Mouse (Mus musculus) neural tube, embryonic 15.5 days (tissue): ENCODE results near the gene AC134908.4. TPM values are rescaled to one million over a fixed set of nuclear protein-coding genes. Genes with fewer than 3 reads are reported as not detected.
A peak's percentile ranks its signal among the peaks of the same experiment; 100 is the strongest.
"Not testable (repeated sequence)": the region's sequence is repeated elsewhere in the genome, so short reads cannot be mapped to it uniquely, and the experiment has no call there.

ENCODE experiments used
- ATAC-seq: fragments of 200-750 bp; cut with Nextera tagmentation; 2 replicates; pipeline ENCODE4 v1.8.0; 2017; ENCODE audit warnings: mild to moderate bottlenecking, moderate TSS enrichment, moderate library complexity; ENCODE audit not compliant: low FRiP score
- H3K27ac ChIP-seq: fragments of 300-500 bp; sonication (generic); replicated peaks from 2 replicates; pipeline ENCODE4 v1.5.1; 2015; ENCODE audit warnings: mild to moderate bottlenecking, inconsistent platforms
- H3K27me3 ChIP-seq: fragments of 300-500 bp; sonication (generic); replicated peaks from 2 replicates; pipeline ENCODE4 v1.6.1; 2015; ENCODE audit warnings: inconsistent platforms
- H3K36me3 ChIP-seq: fragments of 300-500 bp; sonication (generic); 2 replicates; pipeline ENCODE4 v1.6.1; 2015; ENCODE audit warnings: inconsistent platforms
- H3K4me1 ChIP-seq: fragments of 300-500 bp; sonication (generic); 2 replicates; pipeline ENCODE4 v1.6.1; 2015; ENCODE audit warnings: inconsistent platforms
- H3K4me2 ChIP-seq: fragments of 300-500 bp; sonication (generic); 2 replicates; pipeline ENCODE4 v1.6.1; 2015; ENCODE audit warnings: inconsistent platforms, mild to moderate bottlenecking, moderate library complexity
- H3K4me3 ChIP-seq: fragments of 300-500 bp; sonication (generic); replicated peaks from 2 replicates; pipeline ENCODE4 v1.5.1; 2015; ENCODE audit warnings: mild to moderate bottlenecking, inconsistent platforms
- H3K9ac ChIP-seq: fragments of 300-500 bp; sonication (generic); replicated peaks from 2 replicates; pipeline ENCODE4 v1.6.1; 2015; ENCODE audit warnings: mild to moderate bottlenecking, inconsistent platforms
- H3K9me3 ChIP-seq: fragments of 300-500 bp; sonication (generic); replicated peaks from 2 replicates; pipeline ENCODE4 v1.6.1; 2016; ENCODE audit warnings: inconsistent platforms
- WGBS: fragments of 180-500 bp; shearing (Covaris S2); methylation state at CpG from one replicate; pipeline ENCODE4 v1.1.7; 2015; ENCODE audit warnings: mixed read lengths; 5-methylcytosine and 5-hydroxymethylcytosine counted together
- polyA plus RNA-seq: library from polyadenylated mRNA; unstranded; fragments of >200 nt; fragmentation: Nextera tagmentation; extraction: Ambion mirVana; gene quantifications from 2 replicates; pipeline ENCODE4 v1.2.1, GENCODE M21; 2015

AC134908.4 gene
- polyA plus RNA-seq, 1 experiment from 2014 or later: 3.1 TPM

- ATAC-seq: no peak
- H3K9ac ChIP-seq: no peak overlapping the region
- WGBS: 88% methylated on average over 11 of the region's 11 CpGs
- no peak overlapping the region for H3K4me3 ChIP-seq
- H3K9me3 ChIP-seq: no peaks in the 10 kb centered on the region
- peaks cover 38% of the 10 kb centered on the region for H3K27me3 ChIP-seq
- H3K4me1 ChIP-seq: peaks cover 20% of the 10 kb centered on the region
- no peak overlapping the region for H3K4me2 ChIP-seq
- H3K27ac ChIP-seq: no peak overlapping the region
- peaks cover 37% of the 10 kb centered on the region for H3K36me3 ChIP-seq
These were observed 22.2 kb upstream of the AC134908.4 start for GRCm38 (mm10) chr17:25817662-25818061.

GRCm38 (mm10) chr17:25813471-25813870 is 18.0 kb upstream of the AC134908.4 start:
- Histone ChIP-seq H3K4me2 (peak overlapping the region; percentile 47), H3K36me3 (peaks cover 21% of the 10 kb centered on the region), H3K27me3 (peaks cover 19% of the 10 kb centered on the region), H3K9me3 (no peaks in the 10 kb centered on the region), H3K27ac (no peak overlapping the region; the same call in 1 of the 2 replicates), H3K4me3 (peak overlapping the region; percentile 14), H3K4me1 (peaks cover 48% of the 10 kb centered on the region), H3K9ac (peak overlapping the region; percentile 29; the same call in 1 of the 2 replicates)
- 2% methylated on average over 20 of the region's 20 CpGs for WGBS
- ATAC-seq: no peak

- WGBS: 78% methylated on average over 4 of the region's 4 CpGs
- no peak for ATAC-seq
- Histone ChIP-seq H3K27ac (no peak overlapping the region), H3K9ac (no peak overlapping the region), H3K4me1 (peaks cover 56% of the 10 kb centered on the region), H3K27me3 (no peaks in the 10 kb centered on the region), H3K9me3 (no peaks in the 10 kb centered on the region), H3K4me2 (peak overlapping the region; percentile 94), H3K4me3 (peak overlapping the region; percentile 96), H3K36me3 (no peaks in the 10 kb centered on the region)
These were observed 15.4 kb upstream of the AC134908.4 start for GRCm38 (mm10) chr17:25810890-25811289.

GRCm38 (mm10) chr17:25809606-25810340 is 14.3 kb upstream of the AC134908.4 start:
- peaks cover 56% of the 10 kb centered on the region for H3K4me1 ChIP-seq

DNA sequence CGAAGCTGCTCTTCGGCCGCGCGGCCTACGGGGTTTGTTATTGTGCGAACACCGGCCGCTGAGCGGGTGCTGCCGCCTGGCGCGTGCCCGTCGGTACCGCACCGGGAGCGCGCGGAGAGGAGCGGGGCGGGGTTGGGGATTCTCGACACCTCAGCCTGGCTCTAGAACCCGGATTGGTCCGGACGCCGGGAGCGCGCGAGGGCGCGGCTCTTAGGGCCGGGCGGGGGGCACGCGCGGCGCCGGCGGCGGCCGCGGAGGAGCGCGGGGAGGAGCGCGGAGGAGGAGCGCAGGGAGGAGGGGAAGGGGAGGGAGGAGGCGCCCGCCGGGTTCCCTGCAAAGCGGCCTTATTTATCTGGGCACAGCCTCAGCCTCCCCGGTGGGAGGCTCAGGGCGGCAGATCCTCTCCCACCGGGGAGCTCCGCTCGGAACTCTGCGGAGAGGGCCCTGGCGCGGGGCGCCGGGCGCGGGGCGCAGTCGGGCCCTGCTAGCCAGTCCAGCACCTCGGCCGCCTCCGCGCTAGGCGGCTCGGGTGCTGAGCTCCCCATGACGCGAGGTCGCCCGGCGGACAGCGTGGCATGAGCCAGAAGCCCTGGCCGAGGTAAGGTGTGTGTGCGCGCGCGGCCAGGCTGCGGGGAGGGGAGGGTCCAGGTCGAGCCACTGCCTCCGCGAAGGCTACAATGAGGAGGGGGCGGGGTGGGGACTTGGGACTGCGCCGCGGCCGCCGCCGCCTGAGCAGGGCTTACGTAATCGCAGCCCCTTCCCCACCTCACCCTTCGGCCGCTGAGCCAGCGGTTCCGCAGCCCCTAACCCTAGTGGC is 13.5 kb upstream of the AC134908.4 start, which contains the start of gene Fbxl16:
TSS of gene Fbxl16 (plus strand) at position 297 of the 817 bp plus-strand sequence.
- peak within 1 kb of the TSS; percentile 96 for H3K4me3 ChIP-seq
- peak within 1 kb of the TSS; percentile 98 for H3K27ac ChIP-seq
- peaks cover 50% of the 10 kb centered on the region for H3K4me1 ChIP-seq
- H3K36me3 ChIP-seq: no peaks in the 10 kb centered on the region
- peak within 1 kb of the TSS; percentile 97 for H3K9ac ChIP-seq
- no peaks in the 10 kb centered on the region for H3K27me3 ChIP-seq
- under 1% methylated on average over 64 of the region's 100 CpGs for WGBS
- peak within 1 kb of the TSS; percentile 94 for H3K4me2 ChIP-seq
- ATAC-seq: peak; percentile 91
- no peaks in the 10 kb centered on the region for H3K9me3 ChIP-seq

More at GRCm38 (mm10) chr17:25809606-25810340, 14.3 kb upstream of the AC134908.4 start:
- Histone ChIP-seq H3K9me3 (no peaks in the 10 kb centered on the region), H3K4me3 (peak overlapping the region; percentile 96), H3K36me3 (no peaks in the 10 kb centered on the region), H3K27me3 (no peaks in the 10 kb centered on the region), H3K9ac (peak overlapping the region; percentile 97), H3K27ac (peak overlapping the region; percentile 98), H3K4me2 (peak overlapping the region; percentile 94)
- ATAC-seq: peak; percentile 40
- 4% methylated on average over 25 of the region's 25 CpGs for WGBS

GRCm38 (mm10) chr17:25808028-25808427 is 12.6 kb upstream of the AC134908.4 start:
- no peaks in the 10 kb centered on the region for H3K27me3 ChIP-seq
- H3K9ac ChIP-seq: peak overlapping the region; percentile 97
- peak overlapping the region; percentile 96 for H3K4me3 ChIP-seq
- no peak for ATAC-seq
- H3K9me3 ChIP-seq: no peaks in the 10 kb centered on the region
- H3K4me2 ChIP-seq: peak overlapping the region; percentile 94
- peaks cover 49% of the 10 kb centered on the region for H3K4me1 ChIP-seq
- 26% methylated on average over 5 of the region's 5 CpGs for WGBS
- peak overlapping the region; percentile 98 for H3K27ac ChIP-seq
- H3K36me3 ChIP-seq: no peaks in the 10 kb centered on the region

- not testable (repeated sequence) for H3K9me3 ChIP-seq, H3K4me2 ChIP-seq, H3K4me3 ChIP-seq, H3K27ac ChIP-seq, H3K27me3 ChIP-seq, H3K36me3 ChIP-seq, ATAC-seq, H3K9ac ChIP-seq
- peaks cover 49% of the 10 kb centered on the region for H3K4me1 ChIP-seq
- WGBS: 46% methylated on average over 2 of the region's 2 CpGs
These were observed 12.0 kb upstream of the AC134908.4 start for GRCm38 (mm10) chr17:25807452-25807851.

DNA sequence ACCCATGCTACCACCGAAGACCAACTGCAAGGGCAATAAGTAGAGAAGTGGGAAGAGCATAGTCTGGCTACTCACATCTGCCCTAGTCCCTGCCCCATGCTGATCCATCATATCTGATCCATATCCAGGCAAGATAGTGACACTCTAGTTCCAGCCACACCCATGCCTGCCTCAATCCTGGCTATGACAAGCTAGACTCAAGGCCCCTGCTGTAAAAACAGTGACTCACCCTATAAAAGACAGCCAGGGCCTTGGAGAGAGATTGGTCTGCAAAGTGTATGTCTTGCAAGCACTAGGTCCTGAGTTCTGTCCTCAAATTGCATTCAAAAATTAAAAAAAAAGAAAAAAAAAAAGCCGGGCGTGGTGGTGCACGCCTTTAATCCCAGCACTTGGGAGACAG is 11.0 kb upstream of the AC134908.4 start:
- H3K36me3 ChIP-seq: no peaks in the 10 kb centered on the region
- no peak for ATAC-seq
- no peak overlapping the region for H3K4me3 ChIP-seq
- H3K9me3 ChIP-seq: no peaks in the 10 kb centered on the region
- WGBS: 76% methylated on average over 4 of the region's 4 CpGs
- no peak overlapping the region for H3K4me2 ChIP-seq
- H3K27me3 ChIP-seq: no peaks in the 10 kb centered on the region
- no peak overlapping the region for H3K9ac ChIP-seq
- H3K27ac ChIP-seq: no peak overlapping the region
- H3K4me1 ChIP-seq: peaks cover 44% of the 10 kb centered on the region

DNA sequence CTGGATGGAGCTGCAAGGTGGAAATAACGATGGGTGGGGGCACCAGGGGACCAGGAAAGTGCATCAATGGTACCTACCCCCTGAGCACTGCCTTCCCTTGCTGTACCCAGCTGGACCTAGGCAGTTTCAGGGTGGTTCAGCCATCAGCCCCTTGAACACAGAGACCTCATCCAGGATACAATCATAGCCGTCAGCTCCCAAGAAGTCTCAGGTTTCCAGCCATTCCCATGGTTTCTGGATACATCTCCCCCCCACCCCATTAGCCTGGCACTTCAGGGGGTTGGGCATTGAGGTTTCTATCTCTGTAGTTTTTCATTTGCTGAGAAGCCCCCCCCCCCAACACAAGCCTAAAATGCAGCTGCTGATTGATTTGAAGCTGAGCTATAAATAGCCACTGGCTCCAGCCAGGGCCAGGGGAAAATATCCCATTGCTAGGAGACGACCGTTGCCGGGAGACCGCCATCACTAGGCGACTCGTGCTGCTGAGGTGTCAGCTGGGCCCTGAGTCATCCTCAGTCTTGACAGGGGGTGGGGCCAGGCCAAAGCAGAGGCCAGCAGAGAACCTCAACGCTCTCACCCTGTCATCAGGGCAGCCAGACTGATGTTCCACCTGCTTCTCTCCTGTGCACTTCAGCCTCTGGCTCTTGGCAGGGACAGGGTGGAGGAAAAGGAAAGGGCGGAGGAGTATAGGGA is 7.5 kb upstream of the AC134908.4 start:
- Histone ChIP-seq H3K9ac (peak overlapping the region; percentile 28; the same call in 1 of the 2 replicates), H3K4me3 (no peak overlapping the region)
- WGBS: 4% methylated on average over 10 of the region's 10 CpGs

GRCm38 (mm10) chr17:25801029-25801428 is 5.6 kb upstream of the AC134908.4 start:
- no peak overlapping the region for H3K9ac ChIP-seq
- H3K4me2 ChIP-seq: no peak overlapping the region
- no peaks in the 10 kb centered on the region for H3K36me3 ChIP-seq
- H3K4me3 ChIP-seq: no peak overlapping the region
- H3K9me3 ChIP-seq: no peaks in the 10 kb centered on the region
- H3K4me1 ChIP-seq: peaks cover 38% of the 10 kb centered on the region
- no peak for ATAC-seq
- H3K27ac ChIP-seq: no peak overlapping the region
- no peaks in the 10 kb centered on the region for H3K27me3 ChIP-seq
- 8% methylated on average over 6 of the region's 6 CpGs for WGBS

More for the DNA sequence above, 7.5 kb upstream of the AC134908.4 start:
- Histone ChIP-seq H3K4me2 (peak overlapping the region; percentile 19), H3K27ac (peak overlapping the region; percentile 75), H3K9me3 (no peaks in the 10 kb centered on the region), H3K27me3 (no peaks in the 10 kb centered on the region), H3K4me1 (peaks cover 23% of the 10 kb centered on the region), H3K36me3 (no peaks in the 10 kb centered on the region)
- peak; percentile 76 for ATAC-seq

DNA sequence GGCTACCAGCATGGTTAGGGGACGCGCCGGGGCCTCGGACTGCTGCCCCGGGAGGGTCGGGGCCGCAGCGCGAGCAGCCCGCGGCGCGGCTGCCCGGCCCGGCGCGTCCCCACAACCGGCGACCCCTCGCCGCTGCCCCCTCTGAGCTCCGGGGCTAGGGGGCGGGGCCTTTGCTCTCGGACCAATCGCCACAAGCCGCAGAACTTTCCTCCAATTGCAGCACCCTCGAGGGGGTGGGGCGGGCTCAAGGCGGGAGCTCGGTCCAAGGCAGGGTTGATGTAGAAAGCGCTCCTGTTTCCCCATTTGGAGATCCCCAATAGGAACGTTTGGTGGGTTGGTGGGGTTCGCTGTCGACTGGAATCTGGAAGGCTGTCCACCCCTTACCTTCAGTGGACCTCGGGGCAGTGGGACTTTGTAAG is 1.5 kb upstream of the AC134908.4 start, which contains the start of gene Metrn:
TSS of gene Metrn (minus strand) at position 186 of the 419 bp plus-strand sequence.
- H3K4me1 ChIP-seq: peaks cover 55% of the 10 kb centered on the region
- peak within 1 kb of the TSS; percentile 57 for H3K4me3 ChIP-seq
- H3K36me3 ChIP-seq: no peaks in the 10 kb centered on the region
- peak within 1 kb of the TSS; percentile 69 for H3K27ac ChIP-seq
- under 1% methylated on average over 35 of the region's 35 CpGs for WGBS
- H3K9ac ChIP-seq: peak within 1 kb of the TSS; percentile 53
- H3K27me3 ChIP-seq: no peaks in the 10 kb centered on the region
- peak; percentile 54 for ATAC-seq
- peak within 1 kb of the TSS; percentile 96 for H3K4me2 ChIP-seq
- H3K9me3 ChIP-seq: no peaks in the 10 kb centered on the region
